Mouse (Mus musculus) bone marrow macrophage, adult 2 months (primary cell): Measurements from ENCODE around the gene Epm2aip1. TPM values are rescaled to one million over a fixed set of nuclear protein-coding genes. Genes with fewer than 3 reads are reported as not detected.

Experiments
- H3K27ac ChIP-seq: 2 replicates; pipeline ENCODE4 v1.5.1; 2012; ENCODE audit warnings: low read depth, low read length; ENCODE audit not compliant: insufficient read depth
- H3K4me1 ChIP-seq: 2 replicates; pipeline ENCODE4 v1.6.1; 2012; ENCODE audit warnings: low read length; ENCODE audit not compliant: control insufficient read depth, insufficient read depth
- H3K4me3 ChIP-seq: 2 replicates; pipeline ENCODE4 v1.5.1; 2012; ENCODE audit warnings: mild to moderate bottlenecking, low read length, moderate library complexity; ENCODE audit not compliant: insufficient read depth
- CTCF ChIP-seq: IDR thresholded peaks from 2 replicates; pipeline ENCODE4 v1.5.1; 2012; ENCODE audit warnings: low read depth, mild to moderate bottlenecking, low read length, moderate library complexity
- POLR2A ChIP-seq: IDR thresholded peaks from 2 replicates; pipeline ENCODE4 v1.6.1; 2012; ENCODE audit warnings: mild to moderate bottlenecking, low read depth, low read length, borderline replicate concordance
- polyA plus RNA-seq: library from polyadenylated mRNA; stranded (reverse); fragments of >200 nt; gene quantifications from 2 replicates; pipeline ENCODE4 v1.2.4, GENCODE M21; 2012; ENCODE audit not compliant: missing spikeins, insufficient read depth, insufficient read length

The Epm2aip1 gene
- polyA plus RNA-seq, 1 experiment: 10.3 TPM

- no peak for TF ChIP-seq POLR2A
- no peak for TF ChIP-seq CTCF
- H3K4me3 ChIP-seq: no peak overlapping the region
- H3K4me1 ChIP-seq: no peaks in the 10 kb centered on the region
- H3K27ac ChIP-seq: no peak overlapping the region
These were observed 24.7 kb downstream of the Epm2aip1 start for GRCm38 (mm10) chr9:111296433-111296832.

- Histone ChIP-seq H3K4me3 (no peak overlapping the region), H3K4me1 (no peaks in the 10 kb centered on the region), H3K27ac (no peak overlapping the region)
- TF ChIP-seq POLR2A: no peak
- no peak for TF ChIP-seq CTCF
These were observed 26.9 kb downstream of the Epm2aip1 start for GRCm38 (mm10) chr9:111298606-111299005.

GRCm38 (mm10) chr9:111302196-111302831 lies 30.6 kb downstream of the Epm2aip1 start:
- TF ChIP-seq POLR2A (no peak), CTCF (no peak)
- H3K4me1 ChIP-seq: no peaks in the 10 kb centered on the region
- no peak overlapping the region for H3K27ac ChIP-seq
- no peak overlapping the region for H3K4me3 ChIP-seq

- TF ChIP-seq POLR2A: no peak
- TF ChIP-seq CTCF: no peak
- H3K4me3 ChIP-seq: no peak overlapping the region
- H3K4me1 ChIP-seq: no peaks in the 10 kb centered on the region
- H3K27ac ChIP-seq: no peak overlapping the region
These were observed 32.3 kb downstream of the Epm2aip1 start for GRCm38 (mm10) chr9:111304036-111304435.

GRCm38 (mm10) chr9:111306142-111306541 lies 34.4 kb downstream of the Epm2aip1 start:
- H3K4me3 ChIP-seq: no peak overlapping the region
- no peak overlapping the region for H3K27ac ChIP-seq
- H3K4me1 ChIP-seq: no peaks in the 10 kb centered on the region
- TF ChIP-seq POLR2A: no peak
- TF ChIP-seq CTCF: no peak

- Histone ChIP-seq H3K27ac (no peak within 1 kb of the TSS), H3K4me3 (peak within 1 kb of the TSS; percentile 50), H3K4me1 (no peaks in the 10 kb centered on the region)
- no peak for TF ChIP-seq CTCF
- no peak for TF ChIP-seq POLR2A
These were observed 39.5 kb downstream of the Epm2aip1 start, which contains the start of gene Trank1 for GRCm38 (mm10) chr9:111311031-111311842. Gene Trank1 (plus strand): TSS chr9:111311739.

- no peaks in the 10 kb centered on the region for H3K4me1 ChIP-seq
- H3K4me3 ChIP-seq: peak overlapping the region; percentile 50
- no peak for TF ChIP-seq POLR2A
- no peak for TF ChIP-seq CTCF
- no peak overlapping the region for H3K27ac ChIP-seq
These were observed 40.2 kb downstream of the Epm2aip1 start for GRCm38 (mm10) chr9:111311843-111312441.

GRCm38 (mm10) chr9:111312442-111313141 lies 40.9 kb downstream of the Epm2aip1 start:
- TF ChIP-seq POLR2A (no peak), CTCF (no peak)
- H3K4me3 ChIP-seq: peak overlapping the region; percentile 38
- no peak overlapping the region for H3K27ac ChIP-seq
- H3K4me1 ChIP-seq: no peaks in the 10 kb centered on the region

- Histone ChIP-seq H3K4me1 (no peaks in the 10 kb centered on the region), H3K27ac (no peak overlapping the region), H3K4me3 (no peak overlapping the region)
- no peak for TF ChIP-seq POLR2A
- TF ChIP-seq CTCF: no peak
These were observed 41.6 kb downstream of the Epm2aip1 start for GRCm38 (mm10) chr9:111313299-111313698.
